Mouse (Mus musculus): Measurements from ENCODE around the gene Cacng5. TPM values are rescaled to one million over a fixed set of nuclear protein-coding genes. Genes with fewer than 3 reads are reported as not detected.

Gene Cacng5
- polyA plus RNA-seq, 1 experiment from 2014 or later = 0.55 TPM

DNA sequence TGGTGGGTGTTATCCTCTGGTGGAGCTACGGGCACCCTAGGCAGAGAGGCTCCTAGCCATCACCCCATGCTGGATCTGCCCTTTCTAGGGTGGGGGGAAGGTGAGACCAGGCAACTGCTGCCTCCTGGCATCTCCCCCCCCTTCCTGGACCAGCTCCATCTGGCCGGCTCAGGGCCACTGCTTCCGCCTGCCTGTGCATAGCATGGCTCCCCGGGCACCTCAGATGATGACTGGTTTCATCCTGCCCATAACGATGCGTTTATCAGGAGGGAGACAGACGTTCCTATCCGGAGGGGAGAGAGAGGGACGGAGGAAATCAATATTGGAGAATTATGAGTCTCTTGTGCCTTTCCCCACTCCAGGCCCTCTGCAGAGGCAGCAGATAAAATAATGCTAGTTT is 9.5 kb downstream of the Cacng5 start:
- WGBS = 78% methylated on average over 9 of the region's 9 CpGs
- Histone ChIP-seq H3K4me2 (ENCODE audit: low read depth, low read length) (no peak overlapping the region), H3K27ac (replicated peaks; ENCODE audit: low read depth, low read length) (no peak overlapping the region), H3K9ac (replicated peaks; ENCODE audit: low read length) (no peak overlapping the region), H3K27me3 (ENCODE audit: control insufficient read depth, insufficient read depth, low read length) (no peaks in the 10 kb centered on the region), H3K9me3 (replicated peaks; ENCODE audit: control insufficient read depth, low read length) (no peaks in the 10 kb centered on the region), H3K4me3 (ENCODE audit: low read depth, low read length) (no peak overlapping the region), H3K4me1 (ENCODE audit: control insufficient read depth, insufficient read depth, low read length) (no peaks in the 10 kb centered on the region), H3K36me3 (replicated peaks; ENCODE audit: control insufficient read depth, insufficient read depth, low read depth, low read length) (no peaks in the 10 kb centered on the region)
- ATAC-seq (replicated peaks; ENCODE audit: insufficient number of reproducible peaks, low FRiP score, low TSS enrichment, low read depth) (no peak), DNase-seq (ENCODE audit: low spot score) (no peak)

DNA sequence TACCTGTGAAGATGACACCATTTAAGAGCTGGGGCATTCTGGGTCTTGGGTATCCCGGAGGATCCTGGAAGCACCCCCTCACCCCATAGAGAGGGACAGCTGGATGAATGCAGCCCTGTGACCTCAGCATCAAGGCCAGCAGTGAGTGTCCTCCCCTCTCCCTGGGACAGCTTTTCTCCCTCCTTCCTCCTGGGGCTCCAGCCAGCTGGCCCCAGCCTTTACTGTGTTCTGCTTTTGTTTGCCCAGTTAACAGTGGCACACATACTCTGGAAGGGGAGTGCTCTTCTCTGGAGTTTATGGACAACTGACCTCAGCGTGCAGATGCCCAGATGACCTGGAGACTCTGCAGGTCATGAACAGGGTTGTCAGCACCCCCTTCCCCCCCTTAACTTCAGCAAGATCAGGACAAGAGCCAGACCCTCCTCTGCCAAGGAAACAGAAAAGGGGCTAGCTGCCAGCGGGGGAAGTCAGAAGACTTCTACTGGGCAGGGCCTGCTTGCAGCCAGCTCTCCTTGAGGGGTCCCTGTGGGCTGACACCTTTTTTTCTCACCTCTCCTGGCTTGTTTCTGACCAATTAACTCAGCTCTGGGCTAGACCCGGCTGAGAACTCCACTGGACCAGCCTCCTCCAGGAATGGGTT is 10.8 kb downstream of the Cacng5 start:
- no peaks in the 10 kb centered on the region for H3K36me3 ChIP-seq (replicated peaks; ENCODE audit: control insufficient read depth, insufficient read depth, low read depth, low read length)
- H3K27me3 ChIP-seq (ENCODE audit: control insufficient read depth, insufficient read depth, low read length) = no peaks in the 10 kb centered on the region
- no peak overlapping the region for H3K4me3 ChIP-seq (ENCODE audit: low read depth, low read length)
- ATAC-seq (replicated peaks; ENCODE audit: insufficient number of reproducible peaks, low FRiP score, low TSS enrichment, low read depth) = no peak
- H3K4me2 ChIP-seq (ENCODE audit: low read depth, low read length) = no peak overlapping the region
- WGBS = 42% methylated on average over 4 of the region's 4 CpGs
- DNase-seq (ENCODE audit: low spot score) = no peak
- H3K27ac ChIP-seq (replicated peaks; ENCODE audit: low read depth, low read length) = no peak overlapping the region
- H3K9ac ChIP-seq (replicated peaks; ENCODE audit: low read length) = no peak overlapping the region
- H3K4me1 ChIP-seq (ENCODE audit: control insufficient read depth, insufficient read depth, low read length) = no peaks in the 10 kb centered on the region
- H3K9me3 ChIP-seq (replicated peaks; ENCODE audit: control insufficient read depth, low read length) = no peaks in the 10 kb centered on the region

DNA sequence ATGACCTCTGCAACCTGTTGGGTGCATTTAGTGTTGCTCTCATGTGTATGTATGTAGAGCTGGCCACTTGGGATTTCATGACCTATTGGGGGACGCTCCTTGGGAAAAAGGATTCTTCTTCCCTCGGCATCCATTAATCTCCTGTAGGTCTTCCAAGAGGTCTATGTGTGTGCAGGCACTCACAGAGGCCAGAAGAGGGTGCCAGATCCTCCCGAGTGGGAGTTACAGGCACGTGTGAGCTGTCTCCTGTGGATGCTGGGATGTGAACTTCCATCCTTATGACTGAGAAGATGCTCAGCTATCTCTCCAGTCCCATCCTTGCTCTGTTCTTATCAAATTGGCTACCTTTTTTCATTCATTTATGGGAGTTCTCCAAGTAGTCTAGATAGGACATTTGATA is 14.4 kb downstream of the Cacng5 start:
- peak; percentile 30 for DNase-seq (ENCODE audit: low spot score)
- Histone ChIP-seq H3K4me2 (ENCODE audit: low read depth, low read length) (no peak overlapping the region), H3K9me3 (replicated peaks; ENCODE audit: control insufficient read depth, low read length) (no peaks in the 10 kb centered on the region), H3K4me3 (ENCODE audit: low read depth, low read length) (no peak overlapping the region), H3K36me3 (replicated peaks; ENCODE audit: control insufficient read depth, insufficient read depth, low read depth, low read length) (no peaks in the 10 kb centered on the region), H3K27ac (replicated peaks; ENCODE audit: low read depth, low read length) (no peak overlapping the region), H3K4me1 (ENCODE audit: control insufficient read depth, insufficient read depth, low read length) (no peaks in the 10 kb centered on the region), H3K27me3 (ENCODE audit: control insufficient read depth, insufficient read depth, low read length) (no peaks in the 10 kb centered on the region), H3K9ac (replicated peaks; ENCODE audit: low read length) (no peak overlapping the region)
- 51% methylated on average over 4 of the region's 4 CpGs for WGBS
- ATAC-seq (replicated peaks; ENCODE audit: insufficient number of reproducible peaks, low FRiP score, low TSS enrichment, low read depth) = no peak

DNA sequence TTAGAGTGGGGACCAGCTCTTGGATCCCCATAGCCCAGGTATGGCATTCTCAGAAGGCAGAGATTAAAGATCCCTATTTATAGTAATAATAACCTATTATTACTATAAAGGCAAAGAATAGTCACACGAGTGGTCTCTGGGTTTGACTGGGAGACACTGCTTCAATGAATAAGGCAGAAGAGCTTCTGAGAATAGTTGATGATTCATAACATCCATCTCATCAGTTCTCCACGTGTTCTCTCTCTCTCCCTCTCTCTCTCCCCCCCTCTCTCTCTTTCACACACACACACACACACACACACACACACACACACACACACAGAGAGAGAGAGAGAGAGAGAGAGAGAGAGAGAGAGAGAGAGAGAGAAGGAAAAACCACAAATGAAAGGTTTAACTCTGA is 16.2 kb downstream of the Cacng5 start:
- no peak overlapping the region for H3K9ac ChIP-seq (replicated peaks; ENCODE audit: low read length)
- no peaks in the 10 kb centered on the region for H3K9me3 ChIP-seq (replicated peaks; ENCODE audit: control insufficient read depth, low read length)
- no peak overlapping the region for H3K27ac ChIP-seq (replicated peaks; ENCODE audit: low read depth, low read length)
- H3K4me1 ChIP-seq (ENCODE audit: control insufficient read depth, insufficient read depth, low read length) = no peaks in the 10 kb centered on the region
- no peaks in the 10 kb centered on the region for H3K27me3 ChIP-seq (ENCODE audit: control insufficient read depth, insufficient read depth, low read length)
- H3K36me3 ChIP-seq (replicated peaks; ENCODE audit: control insufficient read depth, insufficient read depth, low read depth, low read length) = no peaks in the 10 kb centered on the region
- no peak for ATAC-seq (replicated peaks; ENCODE audit: insufficient number of reproducible peaks, low FRiP score, low TSS enrichment, low read depth)
- H3K4me3 ChIP-seq (ENCODE audit: low read depth, low read length) = no peak overlapping the region
- WGBS = 58% methylated on average over 2 of the region's 2 CpGs
- no peak overlapping the region for H3K4me2 ChIP-seq (ENCODE audit: low read depth, low read length)
- DNase-seq (ENCODE audit: low spot score) = no peak

DNA sequence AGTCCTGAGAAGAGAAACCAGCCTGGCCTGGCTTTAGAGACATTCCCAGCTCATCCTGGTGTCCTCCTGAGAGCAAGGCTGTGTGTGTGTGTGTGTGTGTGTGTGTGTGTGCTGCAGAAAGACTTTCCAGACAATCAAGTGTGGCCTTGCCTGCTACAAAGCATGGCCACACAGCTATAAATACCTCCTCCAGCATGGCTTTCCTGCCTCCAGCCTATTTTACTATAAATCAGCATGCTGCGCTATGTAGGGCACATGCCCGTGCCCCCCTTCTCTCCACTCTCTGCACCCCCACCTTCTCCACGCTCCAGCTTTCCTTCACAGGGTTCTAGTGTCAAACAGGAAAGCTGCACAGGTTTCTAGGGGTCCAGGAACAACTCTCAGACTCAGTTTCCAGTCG is 19.2 kb downstream of the Cacng5 start:
- no peak overlapping the region for H3K9ac ChIP-seq (replicated peaks; ENCODE audit: low read length)
- no peaks in the 10 kb centered on the region for H3K9me3 ChIP-seq (replicated peaks; ENCODE audit: control insufficient read depth, low read length)
- H3K27ac ChIP-seq (replicated peaks; ENCODE audit: low read depth, low read length) = no peak overlapping the region
- H3K4me3 ChIP-seq (ENCODE audit: low read depth, low read length) = no peak overlapping the region
- ATAC-seq (replicated peaks; ENCODE audit: insufficient number of reproducible peaks, low FRiP score, low TSS enrichment, low read depth) (no peak), DNase-seq (ENCODE audit: low spot score) (no peak)
- H3K4me1 ChIP-seq (ENCODE audit: control insufficient read depth, insufficient read depth, low read length) = no peaks in the 10 kb centered on the region
- no peak overlapping the region for H3K4me2 ChIP-seq (ENCODE audit: low read depth, low read length)
- H3K27me3 ChIP-seq (ENCODE audit: control insufficient read depth, insufficient read depth, low read length) = no peaks in the 10 kb centered on the region
- WGBS = 77% methylated on average over 4 of the region's 4 CpGs
- H3K36me3 ChIP-seq (replicated peaks; ENCODE audit: control insufficient read depth, insufficient read depth, low read depth, low read length) = no peaks in the 10 kb centered on the region

DNA sequence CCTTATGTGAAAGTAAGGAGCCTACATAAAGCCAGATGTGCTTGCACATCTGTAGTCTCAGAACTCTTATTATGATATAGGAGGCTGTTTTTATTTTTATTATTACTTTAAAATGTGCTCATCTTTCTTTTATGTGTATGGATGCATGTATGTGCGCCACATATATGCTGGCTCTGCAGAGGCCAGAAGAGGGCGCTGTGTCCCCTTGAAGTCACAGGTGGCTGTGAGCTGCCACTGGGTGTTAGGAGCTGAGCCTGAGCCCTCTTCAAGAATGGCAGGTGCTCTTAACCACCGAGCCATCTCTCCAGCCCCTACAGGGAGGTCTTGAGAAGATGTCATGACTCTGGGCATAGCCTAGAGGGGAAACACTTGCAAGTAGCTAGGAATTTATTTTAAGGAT is 23.5 kb downstream of the Cacng5 start:
- Histone ChIP-seq H3K27ac (replicated peaks; ENCODE audit: low read depth, low read length) (no peak overlapping the region), H3K36me3 (replicated peaks; ENCODE audit: control insufficient read depth, insufficient read depth, low read depth, low read length) (no peaks in the 10 kb centered on the region), H3K9ac (replicated peaks; ENCODE audit: low read length) (no peak overlapping the region), H3K4me3 (ENCODE audit: low read depth, low read length) (no peak overlapping the region), H3K27me3 (ENCODE audit: control insufficient read depth, insufficient read depth, low read length) (no peaks in the 10 kb centered on the region), H3K4me1 (ENCODE audit: control insufficient read depth, insufficient read depth, low read length) (no peaks in the 10 kb centered on the region), H3K4me2 (ENCODE audit: low read depth, low read length) (no peak overlapping the region), H3K9me3 (replicated peaks; ENCODE audit: control insufficient read depth, low read length) (no peaks in the 10 kb centered on the region)
- ATAC-seq (replicated peaks; ENCODE audit: insufficient number of reproducible peaks, low FRiP score, low TSS enrichment, low read depth) (no peak), DNase-seq (ENCODE audit: low spot score) (no peak)
- WGBS = 80% methylated on average over 3 of the region's 3 CpGs

DNA sequence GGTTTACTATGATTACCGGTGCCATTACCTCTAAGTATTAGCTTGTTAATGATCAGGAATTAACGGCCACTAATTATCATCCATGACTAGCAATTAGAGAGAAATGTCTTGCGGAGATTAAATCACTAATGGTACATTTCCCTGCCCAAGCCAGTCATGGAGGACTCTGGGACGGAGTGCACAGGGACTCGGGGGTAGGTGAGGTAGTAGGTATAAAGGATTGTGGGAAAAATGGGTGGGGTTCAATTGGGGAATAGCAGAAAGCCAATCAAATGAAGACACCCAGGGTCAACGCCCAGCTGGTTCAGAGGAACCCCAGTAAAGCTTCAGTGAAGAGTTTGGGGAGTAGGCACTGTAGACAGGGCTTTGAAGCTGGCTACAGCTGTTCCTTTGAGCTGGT is 27.5 kb downstream of the Cacng5 start:
- no peaks in the 10 kb centered on the region for H3K36me3 ChIP-seq (replicated peaks; ENCODE audit: control insufficient read depth, insufficient read depth, low read depth, low read length)
- no peak overlapping the region for H3K9ac ChIP-seq (replicated peaks; ENCODE audit: low read length)
- H3K27ac ChIP-seq (replicated peaks; ENCODE audit: low read depth, low read length) = no peak overlapping the region
- H3K9me3 ChIP-seq (replicated peaks; ENCODE audit: control insufficient read depth, low read length) = no peaks in the 10 kb centered on the region
- WGBS = 84% methylated on average over 6 of the region's 6 CpGs
- H3K4me2 ChIP-seq (ENCODE audit: low read depth, low read length) = no peak overlapping the region
- H3K27me3 ChIP-seq (ENCODE audit: control insufficient read depth, insufficient read depth, low read length) = no peaks in the 10 kb centered on the region
- DNase-seq (ENCODE audit: low spot score) (no peak), ATAC-seq (replicated peaks; ENCODE audit: insufficient number of reproducible peaks, low FRiP score, low TSS enrichment, low read depth) (no peak)
- H3K4me3 ChIP-seq (ENCODE audit: low read depth, low read length) = no peak overlapping the region
- H3K4me1 ChIP-seq (ENCODE audit: control insufficient read depth, insufficient read depth, low read length) = no peaks in the 10 kb centered on the region

DNA sequence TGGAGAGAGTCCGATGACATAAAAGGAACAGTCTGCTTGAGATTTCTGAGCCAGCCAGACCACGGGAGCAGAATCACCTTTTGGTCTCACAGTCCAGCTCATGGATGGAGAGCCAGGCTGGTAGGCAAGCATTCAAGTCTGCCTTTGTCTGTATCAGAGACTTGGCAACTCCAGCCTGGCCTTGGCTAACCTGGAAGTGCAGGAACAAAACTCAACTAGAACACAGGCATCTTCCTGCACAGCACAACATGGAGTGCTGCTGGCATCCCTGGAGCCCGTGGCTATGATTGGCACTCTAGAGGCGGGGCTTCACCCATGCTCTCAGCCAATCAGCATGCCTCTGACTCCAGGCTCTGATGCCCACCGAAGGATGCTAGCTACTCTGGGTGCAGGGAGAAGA is 38.0 kb downstream of the Cacng5 start:
- Histone ChIP-seq H3K27ac (replicated peaks; ENCODE audit: low read depth, low read length) (no peak overlapping the region), H3K4me2 (ENCODE audit: low read depth, low read length) (no peak overlapping the region), H3K9me3 (replicated peaks; ENCODE audit: control insufficient read depth, low read length) (no peaks in the 10 kb centered on the region), H3K9ac (replicated peaks; ENCODE audit: low read length) (no peak overlapping the region), H3K4me3 (ENCODE audit: low read depth, low read length) (no peak overlapping the region), H3K36me3 (replicated peaks; ENCODE audit: control insufficient read depth, insufficient read depth, low read depth, low read length) (no peaks in the 10 kb centered on the region), H3K27me3 (ENCODE audit: control insufficient read depth, insufficient read depth, low read length) (no peaks in the 10 kb centered on the region), H3K4me1 (ENCODE audit: control insufficient read depth, insufficient read depth, low read length) (no peaks in the 10 kb centered on the region)
- DNase-seq (ENCODE audit: low spot score) (no peak), ATAC-seq (replicated peaks; ENCODE audit: insufficient number of reproducible peaks, low FRiP score, low TSS enrichment, low read depth) (no peak)
- 75% methylated on average over 5 of the region's 5 CpGs for WGBS

Measured in embryonic facial prominence, embryonic 11.5 days (tissue).